Mouse (Mus musculus) ES-Bruce4 (cell line): Measurements from ENCODE around the gene Cbx8.

Source experiments
- EP300 ChIP-seq: IDR thresholded peaks from 2 replicates; pipeline ENCODE4 v1.6.1; 2011; ENCODE audit warnings: low read depth, low read length; ENCODE audit not compliant: insufficient read depth
- POLR2A ChIP-seq: IDR thresholded peaks from one replicate; pipeline ENCODE4 v1.8.1; 2011; ENCODE audit warnings: low read length; ENCODE audit not compliant: insufficient read depth

DNA sequence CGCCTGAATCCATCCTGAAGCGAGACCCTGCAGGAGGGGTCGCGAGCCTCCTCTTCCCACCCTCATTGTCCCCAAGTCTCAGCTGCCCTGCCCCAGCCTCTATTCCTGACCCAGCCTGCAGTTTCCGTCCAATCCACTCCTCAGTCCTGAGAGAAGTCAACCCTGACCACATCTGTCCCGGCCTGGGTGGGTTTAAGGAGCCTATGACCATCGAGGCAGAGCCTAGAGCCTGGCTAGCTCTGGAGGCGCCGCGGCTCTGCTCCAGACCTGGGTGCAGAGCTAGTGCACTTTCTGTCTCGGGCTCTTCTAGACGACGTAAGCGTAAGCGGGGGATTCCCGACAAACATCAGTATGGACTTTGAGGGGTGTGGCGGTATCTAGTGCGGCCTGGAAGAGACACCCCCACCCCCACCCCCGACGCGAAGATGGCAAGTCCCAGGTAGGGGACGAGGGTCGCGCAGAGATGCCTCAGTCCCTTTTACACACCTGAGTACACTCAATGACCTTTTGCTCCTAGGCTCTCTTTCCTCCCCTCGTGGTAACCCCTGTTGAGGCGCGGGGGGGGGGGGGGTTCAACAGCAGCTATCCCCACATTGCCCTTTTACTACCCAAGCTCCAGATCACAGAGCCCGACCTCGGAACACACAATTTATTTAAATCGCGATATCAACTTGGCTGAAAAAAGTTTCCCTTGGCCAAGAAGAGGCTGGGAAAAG, 1.1 kb upstream of the Cbx8 start:
- no peak for TF ChIP-seq POLR2A
- no peak for TF ChIP-seq EP300
